Mouse (Mus musculus) mouse embryonic stem cell (cell line): ENCODE data around the gene Hdac4.

Source experiments
- in situ Hi-C, 2 experiments: fragments of 300-500 bp; cut with MboI; formaldehyde crosslinking; loops; 1 replicate in 1 of 2; 3 replicates in 1 of 2; pipeline ENCODE4 v1.14.3; 2019 to 2020; ENCODE audit warnings: low sequenced_read_pairs in 2 of 2, low pct_unique_long_range_greater_than_20kb in 1 of 2, mixed read lengths in 1 of 2; ENCODE audit not compliant: unreplicated experiment in 1 of 2

The Hdac4 gene

DNA sequence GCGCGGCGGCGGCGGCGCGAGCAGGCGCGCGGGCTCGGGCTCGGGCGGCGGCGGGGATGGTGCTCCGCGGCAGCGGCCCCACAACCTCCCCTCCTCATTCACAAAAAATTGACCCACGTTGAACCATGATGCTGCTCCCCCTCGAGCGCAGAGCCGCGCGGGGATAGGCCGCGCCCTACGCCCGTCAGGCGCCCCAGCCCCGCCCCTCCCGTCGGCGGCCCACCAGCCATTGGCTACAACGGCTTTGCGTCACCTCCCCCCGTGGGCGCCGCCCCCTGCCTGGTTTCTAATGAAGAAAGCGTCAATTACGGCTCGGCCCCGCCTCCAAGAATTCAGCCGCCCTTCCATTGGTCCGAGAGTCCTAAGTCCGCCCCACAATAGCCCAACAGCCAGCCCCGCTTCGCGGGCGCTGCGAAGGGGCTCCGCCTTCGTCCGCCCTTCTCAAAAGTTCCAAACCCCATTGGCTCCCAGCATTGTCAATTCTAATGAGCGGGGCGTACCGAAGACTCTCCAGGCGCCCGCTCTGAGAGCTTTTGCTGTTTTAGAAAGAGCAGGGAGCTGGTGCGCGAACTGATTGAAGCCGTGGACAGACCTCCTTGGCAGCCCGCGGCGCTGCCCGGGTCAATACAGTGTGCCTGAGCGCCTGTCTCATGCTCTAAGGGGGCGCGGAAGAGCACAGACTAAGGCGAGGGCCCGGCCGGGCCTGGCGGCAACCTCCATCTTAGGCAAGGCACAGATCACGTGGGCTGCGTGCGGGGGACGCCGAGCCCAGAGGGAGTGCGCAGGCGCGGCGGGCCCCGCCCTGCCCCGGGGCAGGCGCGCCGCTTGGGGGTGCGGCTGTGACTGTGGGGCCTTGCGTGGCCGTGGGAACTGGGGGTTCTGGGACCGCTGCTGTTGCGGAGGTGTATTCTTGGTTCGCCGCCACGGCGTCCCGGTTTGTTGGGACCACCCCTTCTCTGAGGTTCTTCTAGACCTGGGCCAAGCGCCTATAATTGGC, 15.1 kb downstream of the Hdac4 start:
- in situ Hi-C loops, result no loop called here

DNA sequence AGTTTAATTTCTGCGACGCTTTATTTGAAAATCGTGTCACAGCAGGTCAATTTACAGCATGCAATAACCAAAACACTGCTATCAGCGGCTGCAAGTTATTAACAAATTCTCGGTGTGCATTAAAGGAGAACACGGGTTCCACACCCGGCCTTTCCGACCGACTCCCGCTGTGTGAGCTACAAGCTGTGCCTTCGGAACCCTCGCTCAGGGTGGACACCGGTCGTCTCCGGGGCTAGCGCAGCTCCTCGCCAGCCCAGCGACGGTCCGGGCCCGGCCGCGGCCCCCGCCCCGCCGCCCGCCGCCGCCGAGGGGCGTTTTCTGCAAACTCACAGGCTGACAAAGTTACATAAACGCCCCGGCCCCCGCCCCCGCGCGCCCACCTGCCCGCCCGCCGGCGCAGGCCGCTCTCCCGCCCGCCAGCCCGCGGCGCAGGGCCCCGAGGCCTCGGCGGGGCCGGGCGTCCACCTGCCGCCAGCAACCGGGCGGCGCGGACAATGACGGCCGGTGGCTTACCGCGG, 16.0 kb downstream of the Hdac4 start:
- in situ Hi-C loops, result no loop called here

DNA sequence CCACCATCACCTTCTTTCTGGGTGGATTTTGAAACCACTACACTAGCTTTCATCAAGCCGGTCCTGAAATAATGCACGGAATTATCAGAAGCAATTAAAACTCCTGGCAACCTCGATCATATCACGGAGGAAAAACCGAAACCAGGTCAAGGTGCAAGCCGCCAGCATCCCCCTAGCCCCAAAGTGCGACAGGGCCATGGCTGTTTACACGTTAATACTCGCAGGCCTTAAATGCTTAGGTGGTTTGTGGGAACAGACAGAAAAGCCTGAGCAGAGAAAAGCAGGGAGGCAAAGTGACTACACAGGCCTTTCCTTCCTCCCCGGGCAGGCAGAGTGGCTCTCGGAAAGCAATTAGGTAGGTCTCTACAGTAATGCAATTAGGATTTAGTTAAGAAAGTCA, 16.4 kb downstream of the Hdac4 start:
- in situ Hi-C loops, result no loop called here

DNA sequence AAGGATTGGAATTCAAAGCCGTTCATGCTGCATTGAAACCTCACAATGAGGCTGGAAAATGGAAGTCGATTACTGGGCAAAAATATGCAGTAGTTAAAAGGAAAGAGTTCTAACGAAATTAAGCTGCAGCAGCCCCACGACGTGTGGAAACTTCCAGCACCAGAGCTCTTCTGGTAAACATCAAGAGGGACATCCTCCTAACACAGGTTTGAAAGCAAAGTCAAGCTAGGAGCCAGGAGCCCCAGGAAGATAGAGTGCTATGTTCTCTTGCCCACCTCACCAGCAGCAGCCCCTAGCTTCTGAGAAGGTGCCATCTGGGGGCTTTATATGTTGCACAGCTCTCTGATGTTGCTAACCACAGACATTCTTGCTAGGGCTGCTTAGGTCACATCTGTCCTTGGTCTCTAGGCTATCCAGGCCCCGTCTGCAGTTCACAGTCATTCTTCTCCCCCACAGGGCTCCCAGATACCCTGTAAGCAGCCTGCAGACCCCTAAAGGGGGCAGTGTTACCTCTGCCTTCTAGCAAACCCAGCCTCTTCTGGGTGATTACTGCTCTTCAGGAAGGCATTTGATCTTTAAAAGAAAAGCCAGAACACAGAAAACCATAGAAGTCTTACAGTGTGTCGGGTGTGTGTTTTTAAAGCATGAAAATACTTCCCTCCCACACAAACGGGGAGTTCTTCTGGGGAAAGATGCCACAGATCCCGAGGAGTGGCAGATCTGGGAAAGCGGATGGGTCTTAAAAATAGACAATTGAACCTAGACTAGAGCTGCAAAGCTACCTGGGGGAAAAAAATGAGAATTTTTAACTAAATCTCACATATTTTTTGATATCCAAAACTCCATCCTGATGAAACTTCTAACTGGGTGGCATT, 17.2 kb downstream of the Hdac4 start:
- in situ Hi-C loops, result no loop called here

DNA sequence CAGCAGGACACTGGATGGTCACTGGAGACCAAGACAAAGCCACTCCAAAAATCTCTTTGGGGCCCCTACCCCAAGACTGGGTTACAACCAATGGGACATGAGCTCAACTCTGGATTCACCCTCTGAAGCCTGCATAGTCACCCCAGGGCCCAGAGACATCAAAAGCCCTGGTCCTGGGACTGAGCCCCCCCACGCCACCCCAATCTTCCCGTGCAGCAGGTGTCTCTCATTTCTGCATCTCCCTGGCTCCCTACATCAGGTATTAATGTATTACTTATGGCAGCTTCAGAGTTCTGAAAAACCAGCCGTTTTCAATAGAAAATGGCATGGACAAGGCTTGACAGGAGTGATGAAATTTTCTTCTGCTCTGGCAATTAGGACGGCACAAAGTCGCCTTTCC, 17.9 kb downstream of the Hdac4 start:
- in situ Hi-C loops, result no loop called here

DNA sequence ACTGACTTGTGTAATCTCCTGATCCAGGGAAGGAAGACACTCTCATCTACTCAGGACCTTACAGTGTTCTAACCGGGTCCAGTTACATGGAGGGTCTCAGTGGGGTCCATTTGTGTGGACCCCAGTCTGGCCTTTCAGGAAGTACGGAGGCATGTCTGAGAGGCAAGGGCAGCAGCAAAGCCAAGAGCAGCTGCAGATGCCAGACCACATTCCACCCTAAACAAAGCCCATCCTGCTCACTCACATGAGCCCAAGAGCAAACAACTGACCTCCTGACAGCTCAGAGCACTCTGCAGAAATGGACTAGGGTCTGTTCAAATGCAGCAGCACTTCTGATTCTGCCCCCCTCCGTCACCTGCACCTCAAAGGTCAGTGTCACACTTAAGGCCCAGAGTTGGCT, 18.3 kb downstream of the Hdac4 start:
- in situ Hi-C loops, result no loop called here

DNA sequence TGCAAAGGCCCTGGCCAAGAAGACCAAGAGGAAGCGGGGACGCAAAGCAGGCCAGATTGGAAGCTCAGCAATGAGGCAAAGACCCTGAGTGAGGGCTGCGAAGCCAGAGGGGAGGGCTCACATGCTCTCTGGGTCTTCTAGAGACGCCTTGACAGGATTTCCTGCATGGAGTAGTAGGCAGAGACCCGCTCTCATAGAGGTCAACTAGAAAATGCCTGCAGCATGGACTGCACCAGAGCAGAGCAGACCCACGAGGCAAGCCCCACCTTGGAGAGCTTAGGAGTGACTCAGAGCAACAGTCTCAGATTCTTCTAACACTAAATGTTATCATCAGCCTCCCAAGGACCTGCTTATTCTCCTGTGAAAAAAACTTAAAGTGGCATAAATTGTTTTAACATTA, 20.2 kb downstream of the Hdac4 start:
- in situ Hi-C loops, result no loop called here

DNA sequence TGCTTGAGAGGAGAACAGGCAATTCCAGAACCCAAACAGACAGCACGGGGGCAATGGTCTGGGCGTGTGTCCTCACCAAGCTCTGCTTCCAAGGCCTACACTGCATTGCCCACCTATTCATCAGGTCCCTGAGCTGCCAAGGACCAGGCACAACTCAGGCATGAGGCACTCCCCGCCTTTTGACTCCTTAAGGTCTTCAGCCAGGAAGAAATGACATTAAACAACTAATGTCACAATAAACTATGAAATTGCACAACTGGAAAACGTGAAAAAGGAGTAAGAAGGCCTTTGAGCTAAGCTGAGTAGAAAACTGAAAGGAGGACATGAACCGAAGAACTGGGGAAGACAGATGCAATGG, 20.6 kb downstream of the Hdac4 start:
- in situ Hi-C loops, result no loop called here

DNA sequence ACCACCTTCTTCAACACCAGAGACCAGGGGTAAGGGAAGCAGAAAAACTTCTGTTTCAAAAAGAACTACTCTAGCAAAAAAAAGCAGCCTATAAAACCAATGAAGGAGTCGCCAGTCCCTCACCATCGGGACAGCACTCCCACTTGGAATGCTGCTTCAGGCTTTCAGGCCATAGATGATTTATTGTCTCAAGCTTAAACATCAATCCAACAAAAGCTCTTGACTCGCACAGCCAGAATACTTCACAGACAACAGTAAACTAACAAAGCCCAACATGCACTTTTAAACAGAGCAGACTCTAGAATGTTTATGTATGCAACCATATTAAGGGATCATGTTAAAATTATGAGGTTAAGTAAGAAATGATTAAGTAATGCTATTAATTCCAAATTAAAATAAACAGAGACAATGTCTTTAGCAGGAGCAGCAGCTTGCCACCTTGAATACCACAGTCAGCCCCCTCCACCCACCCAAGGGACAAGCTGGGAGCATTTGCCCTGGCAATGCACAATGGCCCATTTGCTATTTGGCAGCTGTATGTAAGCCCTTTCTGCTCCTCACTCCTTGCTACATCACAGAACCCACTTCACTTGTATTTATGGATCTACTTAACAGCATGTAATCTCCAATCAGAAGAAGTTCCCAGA, 21.1 kb downstream of the Hdac4 start:
- in situ Hi-C loops, result no loop called here

DNA sequence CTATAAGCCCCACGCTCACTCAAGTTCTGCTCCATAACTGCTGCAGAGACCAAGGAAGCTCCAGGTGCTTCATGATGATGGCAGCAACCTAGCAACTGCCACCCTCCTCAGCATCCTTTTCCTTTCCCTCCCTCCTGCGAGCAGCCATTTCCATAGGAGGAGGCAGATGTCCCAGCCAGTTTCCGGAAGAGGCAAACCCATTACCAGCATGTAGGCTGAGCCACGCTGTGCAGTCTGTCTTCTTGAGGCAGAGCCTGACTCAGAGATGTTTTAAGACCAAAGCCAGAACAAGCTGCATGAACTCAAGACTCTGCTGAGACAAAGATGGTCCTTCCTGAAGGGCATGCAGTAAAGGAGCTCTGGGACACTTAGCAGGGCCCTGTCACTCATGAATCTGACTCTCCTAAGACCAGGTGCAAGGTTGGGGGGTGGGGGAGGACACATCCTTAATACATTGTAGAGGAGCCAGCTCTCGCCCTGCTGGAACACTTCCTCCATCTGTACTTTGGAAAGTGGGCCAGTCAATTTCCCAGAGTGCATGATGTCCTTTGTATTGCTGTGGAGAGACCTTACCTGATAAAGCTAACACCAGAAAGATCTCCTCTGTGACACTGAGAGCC, 24.8 kb downstream of the Hdac4 start:
- in situ Hi-C loops, result no loop called here

DNA sequence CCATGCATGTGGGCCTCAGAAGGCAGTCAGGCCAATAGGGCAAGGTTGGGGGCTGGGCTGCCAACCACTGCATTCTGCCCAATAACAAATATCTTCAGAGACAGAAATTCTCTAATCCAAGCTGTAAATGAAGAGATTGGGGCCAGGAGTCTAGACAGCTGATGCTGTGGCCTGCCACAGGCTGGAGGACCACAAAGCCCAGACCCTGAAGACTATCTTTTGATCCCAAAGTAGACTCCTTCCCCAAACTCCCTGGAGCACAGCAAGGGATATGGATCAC, 25.8 kb downstream of the Hdac4 start:
- in situ Hi-C loops, result no loop called here

DNA sequence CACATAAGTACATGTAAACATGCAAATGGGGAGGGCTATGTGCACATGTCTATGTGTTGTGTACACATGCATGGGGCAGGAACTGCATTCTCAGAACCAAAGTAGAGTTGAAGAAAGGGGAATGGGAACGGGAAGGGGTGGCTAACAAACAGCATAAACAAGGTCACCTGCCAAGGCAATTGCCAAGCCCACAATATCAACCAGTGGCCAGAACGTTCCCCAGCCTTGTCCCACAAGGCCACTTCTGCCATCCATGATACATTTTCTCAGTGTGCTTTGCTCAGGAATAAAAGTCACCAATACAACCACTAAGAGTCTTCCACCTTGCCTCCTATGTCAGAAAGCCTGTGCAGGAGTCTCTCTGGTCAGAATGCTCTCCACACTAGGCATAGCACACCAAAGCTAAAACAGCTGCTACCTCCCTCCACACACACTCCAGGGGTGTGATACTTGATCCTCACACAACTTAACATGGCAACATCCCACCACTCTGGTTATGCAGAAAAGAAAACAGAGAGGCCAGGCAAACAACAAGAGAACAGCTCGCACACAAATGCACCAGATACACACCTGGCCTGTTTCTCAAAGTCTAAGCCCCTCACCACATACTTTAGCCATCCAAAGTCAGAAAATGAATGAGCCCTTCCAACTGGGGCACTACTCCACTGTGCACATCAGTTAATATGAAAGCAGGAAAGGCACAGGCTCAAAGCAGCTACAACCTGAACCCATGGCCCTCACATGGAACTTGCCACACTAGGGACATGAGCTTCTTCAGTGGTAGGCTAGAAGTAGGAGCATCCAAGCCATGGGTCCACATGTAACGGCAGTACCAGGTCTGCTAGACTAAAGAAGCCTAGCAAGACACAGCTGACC, 26.4 kb downstream of the Hdac4 start:
- in situ Hi-C loops, result no loop called here

DNA sequence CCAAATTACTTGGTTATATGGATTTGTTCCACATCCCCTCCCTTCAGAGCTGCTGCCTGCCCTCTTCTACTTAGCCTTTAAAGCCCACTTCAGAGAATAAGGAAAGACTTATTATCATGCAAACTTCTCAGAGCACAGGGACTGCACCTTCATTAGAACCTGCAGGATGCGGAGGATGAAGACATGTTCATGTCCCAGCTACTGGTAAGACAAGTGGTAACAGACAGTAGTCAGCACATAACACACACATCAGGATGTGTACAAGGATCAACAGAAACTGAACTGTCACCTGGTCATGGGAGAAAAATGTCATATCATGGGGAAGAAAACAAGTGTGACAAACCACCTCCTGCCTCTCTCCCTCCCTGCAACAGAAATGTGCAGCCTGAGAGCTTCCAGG, 31.6 kb downstream of the Hdac4 start:
- in situ Hi-C loops, result no loop called here

DNA sequence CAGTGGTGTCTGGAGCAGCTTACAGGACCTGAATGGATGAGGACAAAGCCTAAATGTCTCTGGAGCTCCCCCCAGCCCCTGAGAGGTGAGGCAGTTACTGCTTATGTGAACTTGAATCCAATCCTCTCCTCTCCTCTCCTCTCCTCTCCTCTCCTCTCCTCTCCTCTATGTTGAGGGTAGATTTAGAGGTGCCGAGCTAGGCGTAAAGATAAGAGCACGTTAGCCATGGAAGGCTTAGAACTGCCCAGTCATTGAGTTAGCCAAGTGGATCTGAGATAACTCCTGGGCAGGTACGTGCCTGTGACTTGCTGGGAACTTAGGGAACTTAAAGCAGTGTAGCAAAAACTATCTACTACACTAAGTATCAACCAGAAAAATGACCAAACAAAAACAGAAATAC, 35.7 kb downstream of the Hdac4 start:
- in situ Hi-C loops, result no loop called here

DNA sequence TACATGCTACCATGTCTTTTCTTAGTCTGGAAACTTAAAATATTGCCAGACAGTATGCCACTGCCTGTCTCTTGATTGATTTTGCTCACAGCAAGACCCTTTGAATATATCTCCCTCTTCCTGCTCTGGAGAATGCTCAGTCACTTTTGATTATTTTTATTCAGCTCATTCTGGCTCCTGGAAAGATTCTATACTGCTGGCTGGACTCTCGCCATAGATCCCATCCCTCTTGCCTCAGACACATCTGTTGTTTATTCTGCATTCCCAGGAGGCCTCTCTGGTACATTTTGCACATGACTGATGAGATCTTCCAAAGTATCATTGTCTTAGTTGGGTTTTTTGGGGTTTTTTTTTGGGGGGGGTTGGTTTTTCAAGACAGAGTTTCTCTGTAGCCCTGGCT, 45.3 kb downstream of the Hdac4 start:
- in situ Hi-C loops, result no loop called here

DNA sequence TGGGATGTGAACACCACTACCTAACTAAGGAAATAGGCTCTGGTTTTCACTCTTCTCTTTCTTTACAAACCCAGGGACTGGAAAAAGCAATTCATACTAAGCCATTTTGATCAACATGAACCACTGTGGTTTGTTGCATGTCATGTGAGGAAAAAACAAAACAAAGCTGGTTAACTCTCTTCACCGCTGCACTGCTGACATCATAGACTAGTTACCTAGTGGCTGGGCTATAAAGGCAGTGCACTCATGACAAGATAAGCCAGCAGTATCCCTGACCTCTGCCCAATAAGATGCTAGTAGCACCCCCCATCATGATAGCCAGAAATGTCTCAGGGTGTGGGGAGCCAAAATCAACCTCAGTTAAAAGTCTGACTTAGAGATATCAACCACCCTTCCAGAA, 47.0 kb downstream of the Hdac4 start:
- in situ Hi-C loops, result no loop called here

DNA sequence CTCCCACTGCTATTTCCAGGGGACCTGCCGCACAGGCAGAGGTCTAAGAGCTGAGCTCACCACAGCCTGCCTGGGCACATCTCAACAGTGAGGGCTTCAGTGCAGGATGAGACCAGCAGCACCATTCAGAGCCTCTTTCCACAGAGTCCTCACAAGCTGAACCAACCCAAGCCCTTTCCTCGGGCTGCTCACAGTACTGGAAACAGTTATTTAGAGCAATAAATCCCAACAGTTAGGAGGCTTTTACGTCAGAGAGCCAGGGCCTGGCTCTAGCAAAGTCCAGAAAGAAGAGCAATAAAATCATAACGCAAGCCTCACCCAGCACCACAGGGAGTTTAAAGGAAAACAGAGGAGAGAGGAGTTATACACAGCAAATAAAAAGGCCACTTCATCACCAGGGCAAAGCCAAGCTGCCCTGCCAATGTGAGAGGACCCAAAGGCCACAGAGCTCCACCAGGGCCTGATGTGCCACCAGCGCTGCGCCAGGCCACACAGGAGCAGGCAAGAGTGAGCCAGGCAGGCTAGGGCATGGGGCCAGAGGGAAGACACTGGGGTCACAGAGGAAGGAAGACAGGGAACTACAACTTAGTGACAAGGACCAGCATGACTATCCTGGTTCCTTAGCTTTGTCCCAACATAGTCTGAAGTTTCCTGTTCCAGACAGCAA, 50.5 kb downstream of the Hdac4 start:
- in situ Hi-C loops, result no loop called here
